Mouse (Mus musculus) hindbrain, embryonic 16.5 days (tissue): ENCODE data around the gene Wdr1. TPM values are rescaled to one million over a fixed set of nuclear protein-coding genes. Genes with fewer than 3 reads are reported as not detected.
A peak's percentile ranks its signal among the peaks of the same experiment; 100 is the strongest.

Experiments used
- ATAC-seq: fragments of 200-750 bp; cut with Nextera tagmentation; 2 replicates; pipeline ENCODE4 v1.8.0; 2017; ENCODE audit warnings: moderate TSS enrichment, moderate library complexity
- H3K27ac ChIP-seq: fragments of 300-500 bp; sonication (generic); 2 replicates; pipeline ENCODE4 v1.5.1; 2014; ENCODE audit warnings: low read depth, mild to moderate bottlenecking, control low read depth, low read length, moderate library complexity
- H3K27me3 ChIP-seq: fragments of 300-500 bp; sonication (generic); replicated peaks from 2 replicates; pipeline ENCODE4 v1.6.1; 2014; ENCODE audit warnings: low read length; ENCODE audit not compliant: control insufficient read depth, insufficient read depth
- H3K36me3 ChIP-seq: fragments of 300-500 bp; sonication (generic); 2 replicates; pipeline ENCODE4 v1.6.1; 2014; ENCODE audit warnings: mild to moderate bottlenecking, low read length, moderate library complexity, mixed read lengths; ENCODE audit not compliant: control insufficient read depth, insufficient read depth
- H3K4me1 ChIP-seq: fragments of 300-500 bp; sonication (generic); 2 replicates; pipeline ENCODE4 v1.6.1; 2014; ENCODE audit warnings: low read depth, low read length; ENCODE audit not compliant: control insufficient read depth, insufficient read depth
- H3K4me2 ChIP-seq: fragments of 300-500 bp; sonication (generic); 2 replicates; pipeline ENCODE4 v1.6.1; 2014; ENCODE audit warnings: mild to moderate bottlenecking, low read length, control low read depth, moderate library complexity
- H3K4me3 ChIP-seq: fragments of 300-500 bp; sonication (generic); 2 replicates; pipeline ENCODE4 v1.5.1; 2014; ENCODE audit warnings: mild to moderate bottlenecking, low read length, control low read depth, moderate library complexity
- H3K9ac ChIP-seq: fragments of 300-500 bp; sonication (generic); 2 replicates; pipeline ENCODE4 v1.6.1; 2014; ENCODE audit warnings: low read depth, mild to moderate bottlenecking, control low read depth, low read length, moderate library complexity
- H3K9me3 ChIP-seq: fragments of 300-500 bp; sonication (generic); 2 replicates; pipeline ENCODE4 v1.6.1; 2014; ENCODE audit warnings: mild to moderate bottlenecking, low read length, moderate library complexity; ENCODE audit not compliant: control insufficient read depth
- WGBS: fragments of 180-500 bp; shearing (Covaris S2); extraction: QIAGEN DNeasy Blood & Tissue Kit; methylation state at CpG from one replicate; pipeline ENCODE4 v1.1.7; 2014; 5-methylcytosine and 5-hydroxymethylcytosine counted together
- polyA plus RNA-seq: library from polyadenylated mRNA; unstranded; fragments of >200 nt; fragmentation: Nextera tagmentation; extraction: Ambion mirVana; gene quantifications from 2 replicates; pipeline ENCODE4 v1.2.1, GENCODE M21; 2015

The Wdr1 gene
- polyA plus RNA-seq, 1 experiment from 2014 or later: 202 TPM

GRCm38 (mm10) chr5:38568652-38569051, 5.6 kb upstream of the Wdr1 start:
- no peaks in the 10 kb centered on the region for H3K9me3 ChIP-seq
- H3K4me1 ChIP-seq: no peaks in the 10 kb centered on the region
- H3K4me3 ChIP-seq: no peak overlapping the region

DNA sequence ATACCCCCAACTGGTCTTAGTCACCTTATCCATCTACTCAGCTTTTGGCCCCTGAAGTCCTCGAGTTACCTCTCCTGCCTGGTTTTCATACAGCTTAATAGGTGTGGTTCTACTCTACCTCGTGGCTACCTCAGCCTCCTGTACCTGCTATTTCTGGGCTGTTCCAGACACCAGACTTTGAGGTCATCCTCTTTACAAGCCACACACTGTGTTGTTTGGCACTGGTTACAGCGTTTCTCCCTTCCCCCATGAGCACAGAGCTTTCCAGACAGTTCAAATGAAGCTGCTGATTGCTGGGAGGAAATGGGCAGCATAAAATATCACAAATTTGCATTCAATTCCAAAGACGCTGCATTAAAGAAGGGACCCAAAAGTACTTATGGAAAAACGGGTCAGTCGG, 1.8 kb upstream of the Wdr1 start:
- H3K27ac ChIP-seq: no peak overlapping the region
- H3K9ac ChIP-seq: no peak overlapping the region
- peaks cover 16% of the 10 kb centered on the region for H3K4me1 ChIP-seq
- H3K9me3 ChIP-seq: no peaks in the 10 kb centered on the region
- H3K4me3 ChIP-seq: no peak overlapping the region
- WGBS: 76% methylated on average over 6 of the region's 6 CpGs
- no peak overlapping the region for H3K4me2 ChIP-seq
- no peak for ATAC-seq
- H3K36me3 ChIP-seq: no peaks in the 10 kb centered on the region
- no peaks in the 10 kb centered on the region for H3K27me3 ChIP-seq

More at GRCm38 (mm10) chr5:38568652-38569051, 5.6 kb upstream of the Wdr1 start:
- Histone ChIP-seq H3K9ac (no peak overlapping the region), H3K36me3 (no peaks in the 10 kb centered on the region), H3K27me3 (no peaks in the 10 kb centered on the region), H3K4me2 (no peak overlapping the region), H3K27ac (no peak overlapping the region)
- no peak for ATAC-seq

DNA sequence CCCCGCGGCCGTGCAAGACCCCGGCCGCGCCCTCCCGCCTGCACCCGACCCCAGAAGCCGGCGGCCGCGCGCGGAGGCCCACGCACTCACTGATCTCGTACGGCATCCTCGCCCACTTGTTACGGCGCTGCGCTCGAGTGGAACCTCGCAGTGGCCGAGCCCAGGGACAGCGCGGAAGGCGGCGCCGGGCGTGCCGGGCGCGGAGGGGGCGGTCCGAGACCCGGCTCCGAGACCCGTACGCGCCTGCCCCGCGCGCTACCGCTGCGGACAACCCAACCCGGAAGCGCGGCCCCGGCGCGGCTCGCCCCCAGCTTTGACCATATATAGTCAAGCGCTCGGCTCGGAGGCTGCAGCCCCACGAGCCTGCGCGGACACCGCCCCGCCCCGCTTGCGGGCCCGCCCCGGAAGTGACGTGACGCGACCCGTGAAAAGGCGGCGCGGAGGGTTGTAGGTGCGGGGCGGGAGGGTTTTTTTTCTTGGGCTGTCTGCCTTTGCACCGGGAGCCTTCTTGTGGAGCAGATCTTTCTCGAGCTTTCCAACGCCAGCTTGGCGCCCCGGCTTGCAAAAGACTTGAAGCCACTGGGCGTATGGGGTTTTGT, 1.5 kb downstream of the Wdr1 start:
- Histone ChIP-seq H3K4me3 (peak overlapping the region; percentile 92), H3K27ac (peak overlapping the region; percentile 90), H3K4me2 (peak overlapping the region; percentile 89), H3K9ac (peak overlapping the region; percentile 95), H3K27me3 (no peaks in the 10 kb centered on the region), H3K4me1 (peaks cover 23% of the 10 kb centered on the region), H3K9me3 (no peaks in the 10 kb centered on the region), H3K36me3 (peaks cover 3% of the 10 kb centered on the region; the same call in 1 of the 2 replicates)
- ATAC-seq: peak; percentile 98
- under 1% methylated on average over 73 of the region's 79 CpGs for WGBS

DNA sequence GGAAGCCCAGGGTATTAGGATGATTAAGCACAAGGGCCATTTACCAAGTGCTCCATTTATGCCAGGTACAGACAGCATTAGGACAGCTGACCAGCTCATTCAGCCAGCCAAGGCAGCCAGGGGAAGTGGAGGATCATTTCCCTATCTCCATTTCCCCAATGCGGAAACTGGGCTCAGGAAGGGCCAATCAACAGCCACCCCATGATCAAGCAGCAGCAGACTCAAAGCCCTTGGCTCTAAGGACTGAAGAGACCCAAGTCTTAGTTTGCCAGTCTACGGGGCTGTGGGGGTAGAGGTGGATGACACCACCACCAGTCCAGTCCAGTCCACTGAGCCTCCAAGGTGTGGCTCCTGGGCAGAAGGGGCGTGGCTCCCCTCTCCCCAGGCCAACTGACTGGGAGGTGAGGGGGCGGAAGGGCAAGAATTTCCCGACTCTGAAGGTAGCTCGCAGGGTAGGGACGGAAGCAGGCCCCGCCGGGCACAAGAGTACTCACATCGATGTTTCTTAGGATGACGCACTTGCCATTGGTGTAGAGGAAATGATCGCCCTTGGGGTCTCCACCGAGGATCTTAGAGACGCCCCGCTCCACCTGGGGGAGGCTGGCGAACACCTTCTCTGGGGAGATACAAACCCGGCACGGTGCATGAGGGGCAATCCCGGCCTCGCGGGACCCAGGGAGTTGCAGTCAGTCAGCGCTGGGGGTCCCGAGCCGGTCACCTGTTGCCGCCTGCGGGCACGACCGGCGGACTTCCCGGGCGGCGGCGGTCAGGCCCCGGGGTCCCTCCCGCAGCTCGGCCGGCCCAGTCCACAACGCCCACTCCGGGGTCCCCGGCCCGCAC, 2.2 kb downstream of the Wdr1 start:
- peaks cover 3% of the 10 kb centered on the region; the same call in 1 of the 2 replicates for H3K36me3 ChIP-seq
- H3K9me3 ChIP-seq: no peaks in the 10 kb centered on the region
- H3K4me1 ChIP-seq: peaks cover 23% of the 10 kb centered on the region
- H3K4me2 ChIP-seq: peak overlapping the region; percentile 89
- H3K27me3 ChIP-seq: no peaks in the 10 kb centered on the region
- H3K9ac ChIP-seq: peak overlapping the region; percentile 95
- WGBS: 1% methylated on average over 40 of the region's 41 CpGs
- peak; percentile 32 for ATAC-seq
- H3K27ac ChIP-seq: peak overlapping the region; percentile 90
- peak overlapping the region; percentile 92 for H3K4me3 ChIP-seq

DNA sequence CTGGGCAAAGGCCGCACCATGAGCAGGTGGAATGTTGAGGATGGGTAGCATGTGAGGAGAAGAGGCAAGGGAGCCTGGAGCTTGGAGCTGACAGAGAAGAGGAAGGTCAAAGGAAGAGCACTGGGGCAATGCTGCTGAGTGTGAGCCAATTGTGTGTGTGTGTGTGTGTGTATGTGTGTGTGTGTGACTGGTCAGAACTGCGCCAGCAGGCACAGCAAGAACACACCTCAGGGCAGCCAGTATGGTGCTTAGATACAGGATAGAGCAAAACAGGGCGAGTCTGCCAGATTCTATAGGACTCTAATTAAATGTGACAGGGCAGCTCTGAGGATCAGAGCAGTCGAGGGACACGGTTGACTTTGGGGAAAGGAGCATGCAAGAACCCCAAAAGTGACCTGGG, 4.2 kb downstream of the Wdr1 start:
- peaks cover 3% of the 10 kb centered on the region for H3K36me3 ChIP-seq
- no peak overlapping the region for H3K4me3 ChIP-seq
- H3K4me1 ChIP-seq: peaks cover 23% of the 10 kb centered on the region
- WGBS: 92% methylated on average over 5 of the region's 5 CpGs
- H3K9me3 ChIP-seq: no peaks in the 10 kb centered on the region
- no peak for ATAC-seq
- H3K27me3 ChIP-seq: no peaks in the 10 kb centered on the region
- no peak overlapping the region for H3K4me2 ChIP-seq
- H3K27ac ChIP-seq: no peak overlapping the region
- no peak overlapping the region for H3K9ac ChIP-seq

DNA sequence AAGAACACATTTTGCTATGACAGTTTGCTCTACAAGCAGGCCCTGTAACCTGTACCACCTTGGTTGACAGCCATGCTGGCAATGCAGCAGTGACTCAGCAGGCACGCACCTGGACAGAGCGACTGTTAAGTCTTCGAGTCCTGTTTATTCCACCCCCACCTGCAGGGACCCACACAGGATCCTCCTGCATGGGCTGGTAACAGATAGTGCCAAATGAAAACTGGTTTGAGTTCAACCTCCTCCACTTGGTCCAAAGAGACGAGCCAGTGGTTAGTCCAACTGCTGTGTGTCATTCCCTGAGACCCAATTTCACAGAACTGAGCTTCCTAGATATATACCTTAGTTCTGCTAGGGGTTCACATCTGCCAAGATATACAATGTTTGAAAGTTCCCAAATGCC, 5.2 kb downstream of the Wdr1 start:
- H3K27me3 ChIP-seq: no peaks in the 10 kb centered on the region
- H3K4me2 ChIP-seq: no peak overlapping the region
- no peaks in the 10 kb centered on the region for H3K9me3 ChIP-seq
- 98% methylated on average over 4 of the region's 4 CpGs for WGBS
- no peak overlapping the region for H3K4me3 ChIP-seq
- H3K9ac ChIP-seq: no peak overlapping the region
- peaks cover 3% of the 10 kb centered on the region for H3K36me3 ChIP-seq
- H3K4me1 ChIP-seq: peaks cover 23% of the 10 kb centered on the region
- no peak overlapping the region for H3K27ac ChIP-seq
- no peak for ATAC-seq

GRCm38 (mm10) chr5:38556406-38556805, 6.6 kb downstream of the Wdr1 start:
- no peak overlapping the region for H3K27ac ChIP-seq
- ATAC-seq: no peak
- H3K36me3 ChIP-seq: peaks cover 8% of the 10 kb centered on the region
- WGBS: 84% methylated on average over 3 of the region's 3 CpGs
- H3K4me1 ChIP-seq: peaks cover 16% of the 10 kb centered on the region
- H3K27me3 ChIP-seq: no peaks in the 10 kb centered on the region
- no peak overlapping the region for H3K9ac ChIP-seq
- H3K9me3 ChIP-seq: no peaks in the 10 kb centered on the region
- H3K4me2 ChIP-seq: no peak overlapping the region
- H3K4me3 ChIP-seq: no peak overlapping the region

GRCm38 (mm10) chr5:38553953-38554352, 9.1 kb downstream of the Wdr1 start:
- peaks cover 10% of the 10 kb centered on the region for H3K4me1 ChIP-seq
- H3K36me3 ChIP-seq: peaks cover 12% of the 10 kb centered on the region
- H3K4me2 ChIP-seq: no peak overlapping the region
- no peak overlapping the region for H3K9ac ChIP-seq
- H3K9me3 ChIP-seq: no peaks in the 10 kb centered on the region
- no peak overlapping the region for H3K4me3 ChIP-seq
- 58% methylated on average over 3 of the region's 3 CpGs for WGBS
- no peak for ATAC-seq
- H3K27ac ChIP-seq: no peak overlapping the region
- H3K27me3 ChIP-seq: no peaks in the 10 kb centered on the region

GRCm38 (mm10) chr5:38553491-38553890, 9.5 kb downstream of the Wdr1 start:
- WGBS: 94% methylated on average over 4 of the region's 4 CpGs
- H3K4me3 ChIP-seq: no peak overlapping the region
- no peak overlapping the region for H3K9ac ChIP-seq
- ATAC-seq: no peak
- no peak overlapping the region for H3K27ac ChIP-seq
- H3K4me1 ChIP-seq: peaks cover 10% of the 10 kb centered on the region
- H3K27me3 ChIP-seq: no peaks in the 10 kb centered on the region
- no peak overlapping the region for H3K4me2 ChIP-seq
- peaks cover 14% of the 10 kb centered on the region for H3K36me3 ChIP-seq
- H3K9me3 ChIP-seq: no peaks in the 10 kb centered on the region
